Mouse (Mus musculus) embryonic facial prominence, embryonic 11.5 days (tissue): ENCODE measurements around the gene Rbfox3. TPM values are rescaled to one million over a fixed set of nuclear protein-coding genes. Genes with fewer than 3 reads are reported as not detected.

Source experiments
- ATAC-seq: fragments of 200-750 bp; cut with Nextera tagmentation; replicated peaks from 2 replicates; pipeline ENCODE4 v1.8.0; 2017; ENCODE audit warnings: low read depth; ENCODE audit not compliant: insufficient number of reproducible peaks, low FRiP score, low TSS enrichment
- DNase-seq: peaks from one replicate; pipeline ENCODE4 v3.0.0-alpha.2; 2015; ENCODE audit warnings: low spot score
- H3K27ac ChIP-seq: fragments of 300-500 bp; sonication (generic); replicated peaks from 2 replicates; pipeline ENCODE4 v1.5.1; 2014; ENCODE audit warnings: mild to moderate bottlenecking, low read depth, low read length, control low read depth
- H3K27me3 ChIP-seq: fragments of 300-500 bp; sonication (generic); 2 replicates; pipeline ENCODE4 v1.6.1; 2014; ENCODE audit warnings: mild to moderate bottlenecking, low read length, moderate library complexity, mixed read lengths; ENCODE audit not compliant: control insufficient read depth, insufficient read depth
- H3K36me3 ChIP-seq: fragments of 300-500 bp; sonication (generic); replicated peaks from 2 replicates; pipeline ENCODE4 v1.6.1; 2014; ENCODE audit warnings: low read depth, mild to moderate bottlenecking, low read length, moderate library complexity, mixed read lengths; ENCODE audit not compliant: control insufficient read depth, insufficient read depth
- H3K4me1 ChIP-seq: fragments of 300-500 bp; sonication (generic); 2 replicates; pipeline ENCODE4 v1.6.1; 2014; ENCODE audit warnings: low read length, mixed read lengths; ENCODE audit not compliant: control insufficient read depth, insufficient read depth
- H3K4me2 ChIP-seq: fragments of 300-500 bp; sonication (generic); 2 replicates; pipeline ENCODE4 v1.6.1; 2014; ENCODE audit warnings: low read depth, mild to moderate bottlenecking, control low read depth, low read length, moderate library complexity
- H3K4me3 ChIP-seq: fragments of 300-500 bp; sonication (generic); 2 replicates; pipeline ENCODE4 v1.5.1; 2014; ENCODE audit warnings: low read depth, low read length, control low read depth
- H3K9ac ChIP-seq: fragments of 300-500 bp; sonication (generic); replicated peaks from 2 replicates; pipeline ENCODE4 v1.6.1; 2014; ENCODE audit warnings: mild to moderate bottlenecking, control low read depth, low read length
- H3K9me3 ChIP-seq: fragments of 300-500 bp; sonication (generic); replicated peaks from 2 replicates; pipeline ENCODE4 v1.6.1; 2016; ENCODE audit warnings: mild to moderate bottlenecking, low read length, inconsistent platforms, mixed read lengths; ENCODE audit not compliant: control insufficient read depth
- WGBS: fragments of 180-500 bp; shearing (Covaris S2); extraction: QIAGEN DNeasy Blood & Tissue Kit; methylation state at CpG from one replicate; pipeline ENCODE4 v1.1.7; 2014; 5-methylcytosine and 5-hydroxymethylcytosine counted together
- polyA plus RNA-seq: library from polyadenylated mRNA; unstranded; fragments of >200 nt; fragmentation: Nextera tagmentation; extraction: Ambion mirVana; gene quantifications from 2 replicates; pipeline ENCODE4 v1.2.1, GENCODE M21; 2014

The Rbfox3 gene
- polyA plus RNA-seq, 1 experiment from 2014 or later: 2.5 TPM

DNA sequence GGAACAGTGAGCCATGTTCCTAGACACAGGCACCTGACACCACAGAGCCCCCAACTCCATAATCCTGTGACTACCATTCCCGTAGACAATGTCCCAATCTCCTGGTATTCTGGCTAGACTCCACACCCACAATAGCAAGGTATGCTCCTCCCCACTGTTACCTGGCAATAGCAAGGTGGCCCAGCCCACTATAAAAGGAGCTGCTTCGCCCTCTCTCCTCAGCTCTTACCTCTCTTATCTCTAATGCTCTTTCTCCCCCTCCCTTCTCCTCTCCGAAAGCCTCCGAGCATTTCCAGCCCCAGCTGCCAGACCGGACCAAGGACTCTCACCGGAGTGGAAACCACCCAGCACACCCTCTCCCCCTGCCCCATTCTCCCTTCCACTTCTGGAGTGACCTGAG lies 189.5 kb downstream of the Rbfox3 start:
- no peaks in the 10 kb centered on the region for H3K4me1 ChIP-seq
- no peak overlapping the region for H3K9ac ChIP-seq
- DNase-seq: no peak
- ATAC-seq: no peak
- no peaks in the 10 kb centered on the region for H3K27me3 ChIP-seq
- H3K4me3 ChIP-seq: no peak overlapping the region
- no peaks in the 10 kb centered on the region for H3K9me3 ChIP-seq
- no peak overlapping the region for H3K27ac ChIP-seq
- no peak overlapping the region for H3K4me2 ChIP-seq
- WGBS: 50% methylated on average over 6 of the region's 6 CpGs
- no peaks in the 10 kb centered on the region for H3K36me3 ChIP-seq

DNA sequence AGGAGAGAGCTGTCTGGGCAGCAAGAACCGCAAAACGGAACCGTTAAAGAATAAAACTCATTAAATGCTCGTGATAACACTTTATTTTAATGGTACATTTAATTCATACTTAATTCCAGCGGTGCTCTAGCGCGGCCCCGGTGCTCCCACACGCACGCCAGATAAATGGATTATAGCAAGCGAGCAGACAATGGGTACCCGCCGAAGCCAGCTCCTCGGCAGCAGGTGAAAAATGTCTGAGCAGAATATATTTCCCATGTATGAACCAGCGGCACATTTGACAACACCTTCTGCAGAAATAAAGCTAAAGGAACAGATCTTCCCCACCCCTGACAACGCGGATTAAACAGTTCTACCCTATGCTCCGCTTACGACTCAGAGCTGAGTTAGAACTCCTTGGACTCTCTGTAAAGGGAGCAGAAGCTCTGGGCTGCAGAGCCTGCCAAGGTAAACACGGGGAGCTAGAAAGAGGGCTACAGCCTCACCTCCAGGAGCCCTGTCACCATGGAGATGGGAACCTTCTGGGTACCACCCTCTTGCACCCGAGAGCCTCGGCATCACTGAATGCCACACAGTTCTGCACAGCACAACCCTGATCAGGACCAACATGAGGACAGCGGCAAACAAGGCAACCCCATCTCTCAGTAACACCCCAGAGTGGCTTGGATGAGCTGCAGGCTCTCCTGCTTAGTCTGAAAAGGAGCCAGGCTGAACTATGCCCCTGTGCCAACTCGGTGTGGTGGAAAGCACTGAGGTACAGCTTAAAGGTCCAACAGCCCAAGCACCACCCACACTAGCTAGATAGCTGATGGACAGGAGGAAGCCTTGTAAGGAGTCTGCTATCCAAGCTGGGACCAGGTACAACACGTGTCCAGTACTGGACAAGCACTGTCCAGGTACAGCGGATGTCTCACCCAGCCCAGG lies 196.5 kb downstream of the Rbfox3 start:
- DNase-seq: no peak
- no peaks in the 10 kb centered on the region for H3K9me3 ChIP-seq
- no peaks in the 10 kb centered on the region for H3K36me3 ChIP-seq
- ATAC-seq: no peak
- WGBS: 82% methylated on average over 26 of the region's 26 CpGs
- H3K27ac ChIP-seq: no peak overlapping the region
- H3K27me3 ChIP-seq: no peaks in the 10 kb centered on the region
- H3K4me1 ChIP-seq: no peaks in the 10 kb centered on the region
- H3K4me2 ChIP-seq: no peak overlapping the region
- no peak overlapping the region for H3K9ac ChIP-seq
- H3K4me3 ChIP-seq: no peak overlapping the region

DNA sequence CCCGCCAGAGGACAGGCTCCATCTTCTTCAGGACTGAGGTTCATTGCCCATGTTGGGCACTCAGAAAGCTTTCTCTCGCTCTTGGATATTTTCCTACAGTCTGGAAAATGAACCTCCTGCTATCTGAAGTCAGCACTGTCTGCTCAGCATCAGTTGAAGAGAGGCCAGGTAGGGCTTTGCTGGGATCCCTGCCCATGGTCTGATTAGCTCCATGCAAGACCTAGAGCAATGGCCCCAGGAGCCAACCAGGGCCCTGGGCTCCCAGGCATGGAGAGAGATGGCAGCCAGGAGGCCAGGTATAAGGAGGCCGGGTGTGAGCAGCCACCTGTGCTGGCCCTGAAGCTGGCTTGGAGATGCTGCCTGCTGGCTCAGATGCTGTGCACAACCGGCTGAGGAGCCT lies 198.6 kb downstream of the Rbfox3 start:
- no peak for ATAC-seq
- no peak overlapping the region for H3K4me3 ChIP-seq
- DNase-seq: no peak
- H3K9me3 ChIP-seq: no peaks in the 10 kb centered on the region
- H3K4me1 ChIP-seq: no peaks in the 10 kb centered on the region
- WGBS: 71% methylated on average over 4 of the region's 4 CpGs
- no peaks in the 10 kb centered on the region for H3K27me3 ChIP-seq
- no peak overlapping the region for H3K27ac ChIP-seq
- H3K4me2 ChIP-seq: no peak overlapping the region
- H3K36me3 ChIP-seq: no peaks in the 10 kb centered on the region
- H3K9ac ChIP-seq: no peak overlapping the region

DNA sequence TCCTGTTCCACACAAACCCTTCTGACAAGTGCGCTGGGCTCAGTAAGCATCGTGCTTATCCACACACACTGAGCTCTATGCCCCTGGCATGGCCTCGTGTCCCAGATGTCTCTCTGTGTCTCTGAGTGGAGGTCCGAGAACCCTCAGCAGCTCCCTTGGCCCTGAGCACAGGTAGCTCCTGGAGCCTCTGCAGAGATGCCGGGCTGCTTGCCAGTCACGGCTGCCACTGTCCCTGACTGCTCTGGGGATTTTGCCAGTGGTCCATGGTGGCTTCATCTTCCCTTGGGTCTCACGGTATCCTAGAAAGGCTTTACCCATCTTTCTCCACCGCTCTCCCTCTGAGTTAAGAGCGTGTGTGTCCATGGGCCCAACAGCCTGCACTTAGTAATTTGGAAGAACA lies 199.3 kb downstream of the Rbfox3 start:
- Histone ChIP-seq H3K9me3 (no peaks in the 10 kb centered on the region), H3K27ac (no peak overlapping the region), H3K4me3 (no peak overlapping the region), H3K4me1 (no peaks in the 10 kb centered on the region), H3K27me3 (no peaks in the 10 kb centered on the region), H3K9ac (no peak overlapping the region), H3K36me3 (no peaks in the 10 kb centered on the region), H3K4me2 (no peak overlapping the region)
- 83% methylated on average over 9 of the region's 9 CpGs for WGBS
- ATAC-seq: no peak
- DNase-seq: no peak

DNA sequence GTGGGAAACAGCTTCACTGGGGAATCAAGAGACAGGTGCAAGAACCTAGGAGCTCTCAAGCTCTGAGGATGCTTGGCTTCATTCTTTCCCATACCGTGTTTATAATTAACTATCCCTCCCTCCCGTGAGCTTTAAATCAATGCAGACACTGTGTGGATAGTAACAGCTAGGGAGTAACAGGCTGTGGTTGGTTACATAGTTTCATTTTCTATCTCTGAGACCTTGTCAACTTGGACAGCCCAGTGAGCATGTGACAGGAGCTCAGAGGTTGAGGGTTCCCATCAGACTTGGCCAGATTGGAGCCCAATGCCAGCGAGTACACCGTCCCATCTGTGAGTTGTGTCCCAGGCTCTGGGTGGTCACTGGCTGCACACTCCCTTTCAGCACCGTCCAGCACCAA lies 201.4 kb downstream of the Rbfox3 start:
- Histone ChIP-seq H3K9me3 (no peaks in the 10 kb centered on the region), H3K4me1 (no peaks in the 10 kb centered on the region), H3K27ac (no peak overlapping the region), H3K9ac (no peak overlapping the region), H3K27me3 (no peaks in the 10 kb centered on the region), H3K36me3 (no peaks in the 10 kb centered on the region), H3K4me3 (no peak overlapping the region), H3K4me2 (no peak overlapping the region)
- ATAC-seq: no peak
- WGBS: 84% methylated on average over 5 of the region's 5 CpGs
- no peak for DNase-seq

DNA sequence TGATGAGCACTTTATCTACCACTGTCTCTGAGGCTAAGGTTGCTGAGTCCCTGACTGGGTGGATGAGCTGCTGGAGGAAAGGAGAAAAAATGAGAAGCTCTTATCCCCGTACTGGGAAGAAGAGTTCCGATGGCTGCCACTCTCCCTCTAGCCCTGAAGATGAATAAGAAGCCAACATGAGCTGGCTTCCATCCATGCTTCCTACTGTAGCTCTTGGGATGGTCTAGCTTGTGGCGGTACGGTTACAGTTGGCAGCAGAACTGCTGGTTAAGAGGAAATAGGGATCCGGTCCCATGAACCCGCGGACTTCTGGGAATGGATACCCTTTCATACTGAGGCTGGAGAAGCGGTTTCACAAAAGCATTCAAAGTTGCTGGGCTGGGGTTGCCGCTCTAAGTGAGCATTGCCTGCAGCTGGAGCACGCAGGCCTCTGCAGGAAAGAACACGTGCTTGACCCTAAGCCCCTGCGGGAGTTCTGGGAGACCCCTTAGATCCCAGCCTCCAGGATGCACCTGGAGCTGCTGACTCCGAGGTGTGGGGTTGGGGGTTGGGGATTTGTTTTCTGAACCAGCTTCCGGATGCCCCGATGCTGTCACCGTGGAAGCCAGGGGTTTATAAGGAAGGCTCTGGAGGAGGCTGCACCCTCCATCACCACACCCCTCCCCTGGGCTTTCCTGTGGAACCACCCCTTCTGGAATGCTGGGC lies 215.0 kb downstream of the Rbfox3 start:
- no peak overlapping the region for H3K27ac ChIP-seq
- ATAC-seq (no peak), DNase-seq (peak; percentile 42)
- no peak overlapping the region for H3K9ac ChIP-seq
- no peaks in the 10 kb centered on the region for H3K36me3 ChIP-seq
- 54% methylated on average over 16 of the region's 16 CpGs for WGBS
- H3K4me3 ChIP-seq: no peak overlapping the region
- no peaks in the 10 kb centered on the region for H3K9me3 ChIP-seq
- H3K4me2 ChIP-seq: no peak overlapping the region; the same call in 1 of the 2 replicates
- no peaks in the 10 kb centered on the region for H3K27me3 ChIP-seq
- peaks cover 4% of the 10 kb centered on the region; the same call in 1 of the 2 replicates for H3K4me1 ChIP-seq

DNA sequence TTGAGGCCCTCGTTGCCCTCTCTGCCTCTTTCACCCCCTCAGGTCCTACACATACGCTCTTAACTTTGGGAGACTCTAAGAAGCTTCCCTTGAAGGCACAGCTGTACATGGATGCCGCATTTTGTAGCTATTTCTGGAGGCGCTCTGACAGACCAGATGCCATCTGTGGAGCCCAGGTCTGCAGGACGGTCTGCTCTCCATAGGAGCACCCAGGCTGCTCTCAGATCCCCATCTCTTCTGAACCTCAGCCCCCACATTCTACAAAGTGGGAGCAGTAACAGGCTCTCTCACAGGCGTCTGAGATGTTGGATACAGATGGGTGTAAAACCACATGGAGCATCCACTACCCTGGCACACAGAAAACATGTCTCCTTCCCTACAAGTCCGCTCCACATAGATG lies 218.1 kb downstream of the Rbfox3 start:
- ATAC-seq (no peak), DNase-seq (no peak)
- Histone ChIP-seq H3K4me1 (peaks cover 4% of the 10 kb centered on the region; the same call in 1 of the 2 replicates), H3K27ac (no peak overlapping the region), H3K27me3 (no peaks in the 10 kb centered on the region), H3K9me3 (no peaks in the 10 kb centered on the region), H3K4me3 (no peak overlapping the region), H3K4me2 (no peak overlapping the region), H3K36me3 (no peaks in the 10 kb centered on the region), H3K9ac (no peak overlapping the region)
- WGBS: 87% methylated on average over 7 of the region's 7 CpGs

DNA sequence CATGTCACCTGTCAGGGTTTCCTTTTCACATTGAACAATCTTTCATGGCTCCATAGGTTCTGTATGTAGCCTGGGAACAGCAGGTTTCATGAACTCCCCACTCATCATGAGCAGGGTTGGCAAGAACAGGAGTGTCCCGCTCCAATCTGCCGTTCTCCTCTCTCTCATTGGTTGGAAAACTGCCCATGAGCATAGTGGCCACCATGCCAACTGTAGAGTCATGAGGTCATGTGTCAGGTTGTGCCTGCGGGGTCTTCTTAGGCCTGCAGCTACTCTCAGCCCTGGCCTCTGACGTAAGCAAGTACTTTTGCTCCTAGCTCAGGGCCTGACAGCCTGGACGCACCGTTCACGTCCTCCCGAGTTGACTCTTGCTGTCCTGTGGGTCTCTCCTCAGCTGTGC lies 221.1 kb downstream of the Rbfox3 start:
- DNase-seq (no peak), ATAC-seq (no peak)
- no peak overlapping the region for H3K4me2 ChIP-seq
- no peak overlapping the region for H3K27ac ChIP-seq
- no peak overlapping the region for H3K4me3 ChIP-seq
- H3K9ac ChIP-seq: no peak overlapping the region
- H3K36me3 ChIP-seq: no peaks in the 10 kb centered on the region
- H3K27me3 ChIP-seq: no peaks in the 10 kb centered on the region
- 80% methylated on average over 8 of the region's 8 CpGs for WGBS
- H3K9me3 ChIP-seq: no peaks in the 10 kb centered on the region
- H3K4me1 ChIP-seq: no peaks in the 10 kb centered on the region
